Mouse (Mus musculus) forebrain, embryonic 16.5 days (tissue): ENCODE results near the gene Pou3f1. TPM values are rescaled to one million over a fixed set of nuclear protein-coding genes. Genes with fewer than 3 reads are reported as not detected.
A peak's percentile ranks its signal among the peaks of the same experiment; 100 is the strongest.

Source experiments
- ATAC-seq: fragments of 200-750 bp; cut with Nextera tagmentation; 2 replicates; pipeline ENCODE4 v1.8.0; 2017; ENCODE audit warnings: mild to moderate bottlenecking, moderate library complexity
- H3K27ac ChIP-seq: fragments of 300-500 bp; sonication (generic); 2 replicates; pipeline ENCODE4 v1.5.1; 2014; ENCODE audit warnings: low read length, control low read depth
- H3K27me3 ChIP-seq: fragments of 300-500 bp; sonication (generic); replicated peaks from 2 replicates; pipeline ENCODE4 v1.6.1; 2014; ENCODE audit warnings: low read length; ENCODE audit not compliant: control insufficient read depth, insufficient read depth
- H3K36me3 ChIP-seq: fragments of 300-500 bp; sonication (generic); 2 replicates; pipeline ENCODE4 v1.6.1; 2014; ENCODE audit not compliant: control insufficient read depth, insufficient read depth
- H3K4me1 ChIP-seq: fragments of 300-500 bp; sonication (generic); replicated peaks from 2 replicates; pipeline ENCODE4 v1.6.1; 2014; ENCODE audit warnings: low read length; ENCODE audit not compliant: control insufficient read depth, insufficient read depth
- H3K4me2 ChIP-seq: fragments of 300-500 bp; sonication (generic); 2 replicates; pipeline ENCODE4 v1.6.1; 2014; ENCODE audit warnings: mild to moderate bottlenecking, low read length, control low read depth
- H3K4me3 ChIP-seq: fragments of 300-500 bp; sonication (generic); replicated peaks from 2 replicates; pipeline ENCODE4 v1.5.1; 2014; ENCODE audit warnings: mild to moderate bottlenecking, low read length, control low read depth
- H3K9ac ChIP-seq: fragments of 300-500 bp; sonication (generic); replicated peaks from 2 replicates; pipeline ENCODE4 v1.6.1; 2014; ENCODE audit warnings: low read depth, low read length, control low read depth
- H3K9me3 ChIP-seq: fragments of 300-500 bp; sonication (generic); 2 replicates; pipeline ENCODE4 v1.6.1; 2016; ENCODE audit warnings: low read length; ENCODE audit not compliant: control insufficient read depth
- WGBS: fragments of 180-500 bp; shearing (Covaris S2); extraction: QIAGEN DNeasy Blood & Tissue Kit; methylation state at CpG from one replicate; pipeline ENCODE4 v1.1.7; 2014; 5-methylcytosine and 5-hydroxymethylcytosine counted together
- polyA plus RNA-seq: library from polyadenylated mRNA; unstranded; fragments of >200 nt; fragmentation: Nextera tagmentation; extraction: Ambion mirVana; gene quantifications from 2 replicates; pipeline ENCODE4 v1.2.1, GENCODE M21; 2015

Gene Pou3f1
- 20.9 and 22.7 TPM in 2 replicates for polyA plus RNA-seq

DNA sequence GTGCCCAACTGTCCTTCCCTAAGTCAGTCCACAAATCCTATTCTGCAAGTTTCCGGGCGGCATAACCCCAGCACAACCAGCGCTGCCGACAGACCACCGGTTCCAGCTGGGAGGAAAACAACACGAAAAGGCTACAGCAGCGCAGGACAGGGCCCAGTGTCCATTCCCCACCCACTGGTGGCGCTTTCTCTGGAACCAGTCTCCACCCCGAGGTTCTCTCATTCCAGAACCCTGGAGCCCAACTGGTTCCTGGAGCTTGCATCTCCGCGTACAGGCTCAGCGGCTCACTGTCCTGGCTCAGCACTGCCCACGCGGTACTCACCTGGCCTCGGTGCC is at the start of gene Pou3f1:
Gene Pou3f1 (plus strand): TSS at position 290 of the 336 bp plus-strand sequence.
- peak within 1 kb of the TSS; percentile 92 for H3K4me2 ChIP-seq
- H3K4me3 ChIP-seq = peak within 1 kb of the TSS; percentile 71
- no peaks in the 10 kb centered on the region for H3K9me3 ChIP-seq
- peaks cover 37% of the 10 kb centered on the region for H3K27me3 ChIP-seq
- H3K4me1 ChIP-seq = peaks cover 33% of the 10 kb centered on the region
- no peaks in the 10 kb centered on the region for H3K36me3 ChIP-seq
- peak within 1 kb of the TSS; percentile 75 for H3K9ac ChIP-seq
- peak within 1 kb of the TSS; percentile 63 for H3K27ac ChIP-seq
- ATAC-seq = no peak; the same call in 1 of the 2 replicates
- 2% methylated on average over 15 of the region's 15 CpGs for WGBS

DNA sequence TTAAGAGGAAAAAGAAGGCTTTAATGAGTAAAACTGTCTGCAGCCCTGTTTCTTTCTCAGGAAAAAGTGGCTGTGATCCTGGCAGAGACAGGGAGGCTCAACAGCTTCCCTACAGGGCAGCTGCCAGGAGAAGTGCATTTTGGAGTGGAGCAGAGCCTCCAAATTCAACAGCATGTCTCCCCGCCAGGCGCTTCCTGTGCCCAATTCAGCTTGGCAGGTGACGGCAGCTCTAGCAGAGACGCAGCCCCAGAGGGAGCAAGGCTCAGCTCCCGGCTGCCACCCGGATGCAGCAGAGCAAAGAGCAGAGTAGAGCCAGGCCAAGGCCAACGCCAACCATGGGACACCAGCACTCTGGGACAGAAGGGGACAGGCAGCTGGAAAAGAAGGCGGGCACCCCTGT is 49.4 kb upstream of the Pou3f1 start:
- H3K27me3 ChIP-seq = no peaks in the 10 kb centered on the region
- peak; percentile 81 for ATAC-seq
- H3K9ac ChIP-seq = no peak overlapping the region
- no peaks in the 10 kb centered on the region for H3K36me3 ChIP-seq
- 49% methylated on average over 8 of the region's 8 CpGs for WGBS
- no peak overlapping the region for H3K4me2 ChIP-seq
- H3K4me1 ChIP-seq = peaks cover 17% of the 10 kb centered on the region
- peak overlapping the region; percentile 54 for H3K27ac ChIP-seq
- no peak overlapping the region for H3K4me3 ChIP-seq
- H3K9me3 ChIP-seq = no peaks in the 10 kb centered on the region

DNA sequence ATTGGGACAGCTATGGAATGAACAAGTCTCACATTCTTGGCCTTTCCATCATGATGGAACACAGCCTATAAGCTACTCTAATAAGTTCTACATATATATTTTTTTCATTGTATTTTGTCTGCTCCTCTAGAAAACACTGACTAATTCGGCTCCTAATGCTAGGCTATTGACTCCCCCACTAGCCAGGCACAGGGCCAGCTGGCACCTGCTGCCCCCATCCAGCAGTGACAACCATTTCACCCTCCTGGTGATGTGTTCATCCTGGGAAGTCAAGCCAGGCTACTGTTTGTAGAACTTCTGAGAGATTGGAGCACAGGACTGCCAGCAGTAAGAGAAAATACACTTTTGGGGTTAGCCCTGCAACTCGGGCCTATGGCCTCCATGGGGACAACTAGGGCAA is 46.5 kb upstream of the Pou3f1 start:
- no peak overlapping the region for H3K27ac ChIP-seq
- H3K36me3 ChIP-seq = no peaks in the 10 kb centered on the region
- H3K4me2 ChIP-seq = no peak overlapping the region
- H3K4me3 ChIP-seq = no peak overlapping the region
- no peak for ATAC-seq
- H3K4me1 ChIP-seq = peaks cover 18% of the 10 kb centered on the region
- no peaks in the 10 kb centered on the region for H3K9me3 ChIP-seq
- 44% methylated on average over 2 of the region's 2 CpGs for WGBS
- H3K27me3 ChIP-seq = no peaks in the 10 kb centered on the region
- H3K9ac ChIP-seq = no peak overlapping the region

DNA sequence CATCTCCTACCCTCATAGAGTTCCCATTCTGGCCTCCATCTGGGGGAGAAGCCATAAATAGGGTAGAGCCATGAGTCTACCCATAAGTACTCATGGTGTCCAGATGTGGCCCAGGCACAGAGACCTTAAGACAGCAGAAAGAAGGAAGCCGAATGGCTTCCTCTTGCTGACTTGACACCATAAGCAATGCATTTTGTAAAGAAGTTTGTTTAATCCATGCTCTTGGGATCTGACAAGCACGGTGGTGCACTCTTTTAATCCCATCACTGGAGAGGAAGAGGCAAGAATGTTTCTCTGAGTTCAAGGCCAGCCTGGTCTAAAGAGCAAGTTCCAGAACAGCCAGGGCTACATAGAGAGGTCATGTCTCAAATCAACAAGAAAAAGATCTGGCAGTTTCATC is 45.9 kb upstream of the Pou3f1 start, which contains the start of gene 3100002H09Rik:
Gene 3100002H09Rik (minus strand): TSS at position 101 of the 400 bp plus-strand sequence.
- H3K4me2 ChIP-seq = no peak within 1 kb of the TSS
- no peak within 1 kb of the TSS for H3K9ac ChIP-seq
- no peaks in the 10 kb centered on the region for H3K9me3 ChIP-seq
- H3K27ac ChIP-seq = no peak within 1 kb of the TSS
- no peak for ATAC-seq
- no peaks in the 10 kb centered on the region for H3K27me3 ChIP-seq
- peaks cover 25% of the 10 kb centered on the region for H3K4me1 ChIP-seq
- H3K4me3 ChIP-seq = no peak within 1 kb of the TSS
- no peaks in the 10 kb centered on the region for H3K36me3 ChIP-seq
- 87% methylated on average over 2 of the region's 2 CpGs for WGBS

DNA sequence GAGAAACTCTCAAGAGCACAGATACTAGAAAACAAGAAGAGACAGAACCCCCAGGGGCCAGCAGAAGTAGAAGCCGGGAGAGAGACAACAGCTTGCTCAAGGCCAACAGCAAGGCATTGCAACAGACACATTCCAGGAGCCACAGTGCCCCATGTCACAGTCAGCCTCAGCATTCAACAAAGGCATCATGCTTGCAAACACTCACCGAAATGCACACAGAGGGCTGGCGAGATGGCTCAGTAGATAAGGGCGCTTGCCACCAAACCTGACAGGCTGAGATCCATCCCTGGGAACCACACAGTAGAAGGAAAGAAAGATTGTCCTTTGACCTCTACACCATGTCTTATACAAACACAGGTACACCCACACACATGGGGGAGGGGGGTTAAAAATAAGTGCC is 44.8 kb upstream of the Pou3f1 start:
- Histone ChIP-seq H3K9ac (no peak overlapping the region), H3K27me3 (no peaks in the 10 kb centered on the region)
- WGBS = 71% methylated on average over 4 of the region's 4 CpGs

DNA sequence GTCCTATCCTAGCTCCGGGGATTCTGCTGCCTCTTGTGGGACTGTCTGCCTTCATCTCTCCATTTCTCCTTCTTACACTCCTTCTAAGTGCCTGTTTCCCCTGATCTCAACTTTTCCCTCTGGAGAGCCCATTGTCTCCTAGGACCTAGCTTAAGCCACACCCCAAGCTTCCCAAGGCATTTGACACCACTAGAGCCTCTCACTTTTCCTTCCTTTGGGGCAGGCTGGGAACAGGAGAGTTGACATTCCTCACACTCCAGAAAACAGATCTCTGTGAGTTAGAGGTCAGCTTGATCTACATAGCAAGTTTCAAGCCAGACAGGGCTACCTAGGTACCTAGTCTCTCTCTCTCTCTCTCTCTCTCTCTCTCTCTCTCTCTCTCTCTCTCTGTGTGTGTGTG is 42.4 kb upstream of the Pou3f1 start:
- H3K4me2 ChIP-seq = no peak overlapping the region
- H3K4me1 ChIP-seq = peaks cover 24% of the 10 kb centered on the region
- H3K9ac ChIP-seq = no peak overlapping the region
- no peaks in the 10 kb centered on the region for H3K27me3 ChIP-seq
- 0% methylated on average over 1 of the region's 1 CpGs for WGBS
- no peak for ATAC-seq
- H3K36me3 ChIP-seq = no peaks in the 10 kb centered on the region
- no peak overlapping the region for H3K4me3 ChIP-seq
- no peaks in the 10 kb centered on the region for H3K9me3 ChIP-seq
- H3K27ac ChIP-seq = no peak overlapping the region

More for the DNA sequence above, 44.8 kb upstream of the Pou3f1 start:
- Histone ChIP-seq H3K4me3 (no peak overlapping the region), H3K36me3 (no peaks in the 10 kb centered on the region), H3K4me1 (peaks cover 25% of the 10 kb centered on the region), H3K27ac (no peak overlapping the region), H3K9me3 (no peaks in the 10 kb centered on the region), H3K4me2 (no peak overlapping the region)
- ATAC-seq = no peak

DNA sequence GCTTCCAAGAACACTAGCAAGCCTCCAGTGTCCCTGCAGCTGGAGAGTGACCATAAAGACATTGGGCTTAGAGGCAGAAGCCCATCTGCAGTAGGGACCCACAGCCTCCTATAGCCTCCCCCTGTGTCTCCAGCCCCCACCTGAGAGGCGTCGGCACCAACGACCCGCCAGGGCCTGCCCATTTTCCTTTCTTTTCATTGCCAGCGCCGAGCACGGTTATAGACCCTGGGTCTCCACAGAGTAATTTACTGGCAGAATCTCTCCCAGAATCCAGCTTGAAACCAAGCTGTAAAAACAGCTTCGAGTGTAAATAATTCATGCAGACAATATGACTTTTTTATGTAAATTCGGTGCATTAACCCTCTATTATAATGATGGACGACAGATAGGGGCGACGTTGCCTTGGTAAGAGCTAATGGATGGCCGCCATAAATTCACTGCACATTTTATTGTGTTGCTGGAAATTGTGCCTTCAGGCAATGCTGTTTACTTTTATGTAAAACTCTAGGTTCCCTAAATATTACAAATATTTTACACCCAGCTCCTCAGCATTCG is 41.1 kb upstream of the Pou3f1 start:
- Histone ChIP-seq H3K27ac (peak overlapping the region; percentile 39), H3K9me3 (no peaks in the 10 kb centered on the region), H3K4me1 (peaks cover 20% of the 10 kb centered on the region), H3K27me3 (no peaks in the 10 kb centered on the region), H3K36me3 (no peaks in the 10 kb centered on the region), H3K9ac (no peak overlapping the region), H3K4me3 (no peak overlapping the region), H3K4me2 (no peak overlapping the region)
- WGBS = 31% methylated on average over 14 of the region's 14 CpGs
- ATAC-seq = peak; percentile 20; the same call in 1 of the 2 replicates

DNA sequence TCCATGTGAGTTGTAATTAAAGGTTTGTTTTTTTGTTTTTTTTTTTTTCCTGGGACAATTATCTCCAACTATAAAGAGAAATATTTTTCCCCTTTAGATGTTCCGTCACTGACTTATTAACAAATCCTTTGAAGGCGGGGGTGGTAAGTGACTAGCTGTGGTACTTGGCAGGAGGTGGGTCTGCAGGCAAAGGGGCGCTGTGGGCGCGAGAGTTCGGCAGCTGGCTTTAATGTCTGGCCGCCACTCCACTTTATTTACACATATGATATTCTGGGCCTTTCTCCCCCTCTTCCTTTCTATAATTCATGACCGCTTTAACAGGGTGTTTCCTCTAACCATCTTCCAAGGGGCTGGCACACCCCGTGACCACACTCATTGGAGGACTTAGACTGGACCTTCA is 40.6 kb upstream of the Pou3f1 start:
- Histone ChIP-seq H3K4me2 (no peak overlapping the region), H3K9ac (no peak overlapping the region), H3K36me3 (no peaks in the 10 kb centered on the region), H3K27ac (peak overlapping the region; percentile 32), H3K4me1 (peaks cover 20% of the 10 kb centered on the region), H3K27me3 (no peaks in the 10 kb centered on the region), H3K4me3 (no peak overlapping the region), H3K9me3 (no peaks in the 10 kb centered on the region)
- ATAC-seq = no peak
- WGBS = 45% methylated on average over 9 of the region's 9 CpGs

DNA sequence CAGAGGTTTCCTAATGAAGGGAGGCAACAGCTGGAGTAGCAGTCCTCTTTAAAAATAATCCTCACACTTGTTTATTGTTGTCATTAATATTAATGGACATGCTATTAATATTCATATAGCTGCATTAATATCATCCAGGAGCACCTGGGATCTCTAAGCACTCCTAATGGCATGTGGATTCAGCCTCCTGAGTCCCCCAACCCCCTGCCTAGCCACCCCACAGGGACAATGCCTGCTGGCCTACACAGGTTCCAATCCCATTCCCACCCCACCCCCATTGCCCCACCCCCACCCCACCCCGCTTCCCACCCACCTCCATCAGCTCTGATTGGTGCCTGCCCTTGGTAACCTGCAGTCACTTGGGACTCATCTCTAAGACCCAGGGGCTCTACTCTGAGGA is 40.0 kb upstream of the Pou3f1 start:
- H3K4me3 ChIP-seq = no peak overlapping the region
- no peak overlapping the region for H3K27ac ChIP-seq
- no peaks in the 10 kb centered on the region for H3K9me3 ChIP-seq
- 57% methylated on average over 1 of the region's 1 CpGs for WGBS
- no peak overlapping the region for H3K9ac ChIP-seq
- H3K4me2 ChIP-seq = no peak overlapping the region
- no peaks in the 10 kb centered on the region for H3K36me3 ChIP-seq
- H3K27me3 ChIP-seq = no peaks in the 10 kb centered on the region
- H3K4me1 ChIP-seq = peaks cover 26% of the 10 kb centered on the region
- ATAC-seq = no peak

DNA sequence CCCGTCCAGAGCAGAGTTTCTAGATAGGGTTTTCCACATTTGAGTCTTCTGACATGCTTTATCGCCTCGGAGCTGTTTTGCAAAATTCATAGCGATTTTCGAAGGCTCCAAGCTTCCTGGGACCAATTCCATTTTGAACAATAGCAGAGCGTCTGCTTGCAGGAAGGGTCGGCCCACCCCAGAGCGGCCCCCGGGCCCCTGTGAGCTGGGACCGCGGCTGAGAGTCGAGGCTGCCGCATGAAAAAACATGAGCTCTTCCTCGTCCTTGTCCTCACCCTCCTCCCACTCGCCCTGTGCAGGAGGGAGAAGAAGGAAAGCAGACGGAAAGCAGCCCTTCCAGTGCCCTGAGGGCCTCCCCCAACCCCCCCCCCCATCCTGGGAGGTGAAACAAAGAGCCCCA is 38.0 kb upstream of the Pou3f1 start:
- 10% methylated on average over 16 of the region's 16 CpGs for WGBS
- Histone ChIP-seq H3K27ac (no peak overlapping the region), H3K36me3 (no peaks in the 10 kb centered on the region), H3K27me3 (no peaks in the 10 kb centered on the region), H3K4me2 (no peak overlapping the region), H3K9me3 (no peaks in the 10 kb centered on the region), H3K4me1 (peaks cover 39% of the 10 kb centered on the region), H3K4me3 (no peak overlapping the region), H3K9ac (no peak overlapping the region)
- ATAC-seq = no peak
